Mouse (Mus musculus) thymus, postnatal 4 days (tissue): ENCODE data around the gene Kat2b.
"Not testable (repeated sequence)": the region's sequence is repeated elsewhere in the genome, so short reads cannot be mapped to it uniquely, and the experiment has no call there.

Experiments used
- DNase-seq: peaks from one replicate; pipeline ENCODE4 v3.0.0; 2021

Kat2b gene

GRCm38 (mm10) chr17:53603236-53603635 is 36.6 kb downstream of the Kat2b start:
- not testable (repeated sequence) for DNase-seq

- DNase-seq: not testable (repeated sequence)
These were observed 39.4 kb downstream of the Kat2b start for GRCm38 (mm10) chr17:53606082-53606481.

GRCm38 (mm10) chr17:53608924-53609323 is 42.3 kb downstream of the Kat2b start:
- not testable (repeated sequence) for DNase-seq

GRCm38 (mm10) chr17:53617295-53617957 is 50.8 kb downstream of the Kat2b start:
- DNase-seq: no peak

GRCm38 (mm10) chr17:53618369-53618768 is 51.7 kb downstream of the Kat2b start:
- DNase-seq: no peak

- no peak for DNase-seq
These were observed 52.7 kb downstream of the Kat2b start for GRCm38 (mm10) chr17:53619391-53619790.

- DNase-seq: no peak
These were observed 54.0 kb downstream of the Kat2b start for GRCm38 (mm10) chr17:53620611-53621010.

GRCm38 (mm10) chr17:53622125-53622524 is 55.5 kb downstream of the Kat2b start:
- no peak for DNase-seq

GRCm38 (mm10) chr17:53623762-53624161 is 57.1 kb downstream of the Kat2b start:
- no peak for DNase-seq

- no peak for DNase-seq
These were observed 59.5 kb downstream of the Kat2b start for GRCm38 (mm10) chr17:53626160-53626559.

- no peak for DNase-seq
These were observed 60.8 kb downstream of the Kat2b start for GRCm38 (mm10) chr17:53627497-53627896.

- DNase-seq: no peak
These were observed 61.5 kb downstream of the Kat2b start for GRCm38 (mm10) chr17:53628131-53628530.

- no peak for DNase-seq
These were observed 64.7 kb downstream of the Kat2b start for GRCm38 (mm10) chr17:53631344-53631743.

- no peak for DNase-seq
These were observed 76.7 kb downstream of the Kat2b start for GRCm38 (mm10) chr17:53643360-53643759.

- no peak for DNase-seq
These were observed 83.6 kb downstream of the Kat2b start for GRCm38 (mm10) chr17:53650251-53650661.

- DNase-seq: no peak
These were observed 87.9 kb downstream of the Kat2b start for GRCm38 (mm10) chr17:53654596-53654995.

- DNase-seq: no peak
These were observed 88.4 kb downstream of the Kat2b start for GRCm38 (mm10) chr17:53655081-53655480.

GRCm38 (mm10) chr17:53655959-53656358 is 89.3 kb downstream of the Kat2b start:
- no peak for DNase-seq

GRCm38 (mm10) chr17:53656369-53656860 is 89.8 kb downstream of the Kat2b start:
- DNase-seq: no peak

- DNase-seq: peak; percentile 49
These were observed 90.7 kb downstream of the Kat2b start for GRCm38 (mm10) chr17:53657391-53657790.

GRCm38 (mm10) chr17:53658668-53659067 is 92.0 kb downstream of the Kat2b start:
- DNase-seq: no peak

GRCm38 (mm10) chr17:53659230-53659629 is 92.6 kb downstream of the Kat2b start:
- no peak for DNase-seq

- no peak for DNase-seq
These were observed 93.1 kb downstream of the Kat2b start for GRCm38 (mm10) chr17:53659738-53660137.

GRCm38 (mm10) chr17:53661056-53661840 is 94.6 kb downstream of the Kat2b start:
- no peak for DNase-seq
